Mouse (Mus musculus) MEL (cell line): ENCODE measurements around the gene Rfx5. TPM values are rescaled to one million over a fixed set of nuclear protein-coding genes. Genes with fewer than 3 reads are reported as not detected.

Experiments
- DNase-seq: peaks from one replicate; pipeline ENCODE4 v3.0.0; 2011; ENCODE audit warnings: low read depth, low spot score
- H3K27ac ChIP-seq: 2 replicates; pipeline ENCODE4 v1.5.1; 2012; ENCODE audit warnings: low read depth, mild to moderate bottlenecking, control low read depth, low read length, moderate library complexity; ENCODE audit not compliant: control insufficient read depth
- H3K27me3 ChIP-seq, 2 experiments: fragments of 150-350 bp in 1 of 2; sonication (generic) in 1 of 2; 2 replicates each; pipeline ENCODE4 v1.6.1; 2012; ENCODE audit warnings: low read length in 2 of 2, mild to moderate bottlenecking in 2 of 2, improper control_type of control experiment in 1 of 2, moderate library complexity in 1 of 2; ENCODE audit not compliant: insufficient read depth in 2 of 2, control insufficient read depth in 1 of 2
- H3K36me3 ChIP-seq, 2 experiments: 2 replicates each; pipeline ENCODE4 v1.6.1; 2012 to 2014; ENCODE audit warnings: low read length in 2 of 2, improper control_type of control experiment in 1 of 2, inconsistent platforms in 1 of 2, mild to moderate bottlenecking in 1 of 2; ENCODE audit not compliant: insufficient read depth in 2 of 2, control insufficient read depth in 1 of 2
- H3K4me1 ChIP-seq, 2 experiments: fragments of 150-350 bp in 1 of 2; sonication (generic) in 1 of 2; 2 replicates each; pipeline ENCODE4 v1.6.1; 2012; ENCODE audit warnings: low read length in 2 of 2, improper control_type of control experiment in 1 of 2, mild to moderate bottlenecking in 1 of 2; ENCODE audit not compliant: insufficient read depth in 2 of 2, control insufficient read depth in 1 of 2
- H3K4me3 ChIP-seq, 2 experiments: fragments of 150-350 bp in 1 of 2; sonication (generic) in 1 of 2; 2 replicates each; pipeline ENCODE4 v1.5.1; 2012; ENCODE audit warnings: low read depth in 2 of 2, low read length in 2 of 2, mild to moderate bottlenecking in 2 of 2, moderate library complexity in 2 of 2, control low read depth in 1 of 2, improper control_type of control experiment in 1 of 2; ENCODE audit not compliant: control insufficient read depth in 1 of 2, insufficient read depth in 1 of 2
- H3K79me2 ChIP-seq: 2 replicates; pipeline ENCODE4 v1.6.1; 2012; ENCODE audit warnings: mild to moderate bottlenecking, low read length, moderate library complexity; ENCODE audit not compliant: control insufficient read depth, poor library complexity, insufficient read depth
- H3K9ac ChIP-seq: 2 replicates; pipeline ENCODE4 v1.6.1; 2012; ENCODE audit warnings: low read depth, mild to moderate bottlenecking, control low read depth, low read length, moderate library complexity; ENCODE audit not compliant: control insufficient read depth, poor library complexity, severe bottlenecking
- H3K9me3 ChIP-seq: fragments of 150-350 bp; sonication (generic); replicated peaks from 2 replicates; pipeline ENCODE4 v1.6.1; 2012; ENCODE audit warnings: mild to moderate bottlenecking, low read length, improper control_type of control experiment, moderate library complexity; ENCODE audit not compliant: insufficient read depth
- BHLHE40 ChIP-seq: IDR thresholded peaks from 2 replicates; pipeline ENCODE4 v1.6.1; 2012; ENCODE audit warnings: low read depth, mild to moderate bottlenecking, inconsistent platforms, low read length, improper control_type of control experiment, borderline replicate concordance
- CTCF ChIP-seq, 3 experiments: IDR thresholded peaks in 2 of 3; conservative IDR thresholded peaks in 1 of 3; 2 replicates each; pipeline ENCODE4 v1.5.1; 2011 to 2012; ENCODE audit warnings: low read length in 3 of 3, low read depth in 2 of 3, mild to moderate bottlenecking in 2 of 3, improper control_type of control experiment in 1 of 3, inconsistent platforms in 1 of 3, mixed read lengths in 1 of 3, moderate library complexity in 1 of 3; ENCODE audit not compliant: control insufficient read depth in 1 of 3, insufficient read depth in 1 of 3, poor library complexity in 1 of 3, severe bottlenecking in 1 of 3
- E2F4 ChIP-seq: IDR thresholded peaks from 2 replicates; pipeline ENCODE4 v1.6.1; 2011; ENCODE audit warnings: low read depth, low read length, improper control_type of control experiment, borderline replicate concordance
- ELF1 ChIP-seq: IDR thresholded peaks from 2 replicates; pipeline ENCODE4 v1.6.1; 2014; ENCODE audit warnings: low read depth, mild to moderate bottlenecking, inconsistent platforms, low read length, improper control_type of control experiment, moderate library complexity
- EP300 ChIP-seq, 2 experiments: IDR thresholded peaks; 2 replicates each; pipeline ENCODE4 v1.6.1; 2011; ENCODE audit warnings: improper control_type of control experiment in 2 of 2, low read length in 2 of 2, low read depth in 1 of 2, mild to moderate bottlenecking in 1 of 2
- ETS1 ChIP-seq: IDR thresholded peaks from 2 replicates; pipeline ENCODE4 v1.6.1; 2012; ENCODE audit warnings: low read depth, mild to moderate bottlenecking, inconsistent platforms, low read length, improper control_type of control experiment, moderate library complexity
- GABPA ChIP-seq: IDR thresholded peaks from 2 replicates; pipeline ENCODE4 v1.6.1; 2012; ENCODE audit warnings: low read depth, mild to moderate bottlenecking, inconsistent platforms, low read length, improper control_type of control experiment, moderate library complexity
- GATA1 ChIP-seq: IDR thresholded peaks from 2 replicates; pipeline ENCODE4 v1.6.1; 2011; ENCODE audit warnings: low read depth, low read length, improper control_type of control experiment
- JUND ChIP-seq: IDR thresholded peaks from 2 replicates; pipeline ENCODE4 v1.6.1; 2011; ENCODE audit warnings: low read depth, mild to moderate bottlenecking, improper control_type of control experiment, low read length
- KAT2A ChIP-seq: conservative IDR thresholded peaks from 2 replicates; pipeline ENCODE4 v1.6.1; 2012; ENCODE audit warnings: low read depth, low read length, improper control_type of control experiment, inconsistent platforms
- MAFK ChIP-seq: IDR thresholded peaks from 2 replicates; pipeline ENCODE4 v1.6.1; 2011; ENCODE audit warnings: low read depth, mild to moderate bottlenecking, low read length, improper control_type of control experiment, borderline replicate concordance
- MAZ ChIP-seq: IDR thresholded peaks from 2 replicates; pipeline ENCODE4 v1.6.1; 2012; ENCODE audit warnings: low read depth, mild to moderate bottlenecking, inconsistent platforms, low read length, improper control_type of control experiment
- MEF2A ChIP-seq: IDR thresholded peaks from 2 replicates; pipeline ENCODE4 v1.6.1; 2014; ENCODE audit warnings: low read depth, mild to moderate bottlenecking, inconsistent platforms, low read length, improper control_type of control experiment; ENCODE audit not compliant: poor library complexity, insufficient replicate concordance, severe bottlenecking; ENCODE audit errors: extremely low read depth
- MYB ChIP-seq: IDR thresholded peaks from 2 replicates; pipeline ENCODE4 v1.6.1; 2011; ENCODE audit warnings: mild to moderate bottlenecking, low read depth, low read length, improper control_type of control experiment
- MYC ChIP-seq: IDR thresholded peaks from 2 replicates; pipeline ENCODE4 v1.6.1; 2011; ENCODE audit warnings: low read depth, mild to moderate bottlenecking, low read length, improper control_type of control experiment, moderate library complexity
- NELFE ChIP-seq: IDR thresholded peaks from 2 replicates; pipeline ENCODE4 v1.6.1; 2011; ENCODE audit warnings: low read depth, low read length, improper control_type of control experiment
- POLR2A ChIP-seq, 2 experiments: IDR thresholded peaks; 2 replicates each; pipeline ENCODE4 v1.6.1; 2011 to 2012; ENCODE audit warnings: low read length in 2 of 2, mild to moderate bottlenecking in 2 of 2, control low read depth in 1 of 2, improper control_type of control experiment in 1 of 2, low read depth in 1 of 2, moderate library complexity in 1 of 2; ENCODE audit not compliant: control insufficient read depth in 1 of 2, insufficient read depth in 1 of 2, poor library complexity in 1 of 2
- POLR2AphosphoS5 ChIP-seq: IDR thresholded peaks from 2 replicates; pipeline ENCODE4 v1.6.1; 2012; ENCODE audit warnings: low read depth, borderline replicate concordance, mild to moderate bottlenecking, inconsistent platforms, low read length, moderate library complexity, mixed read lengths
- RAD21 ChIP-seq: IDR thresholded peaks from 2 replicates; pipeline ENCODE4 v1.6.1; 2011; ENCODE audit warnings: mild to moderate bottlenecking, low read depth, low read length, improper control_type of control experiment
- RCOR1 ChIP-seq: IDR thresholded peaks from 2 replicates; pipeline ENCODE4 v1.6.1; 2012; ENCODE audit warnings: low read depth, mild to moderate bottlenecking, inconsistent platforms, low read length, improper control_type of control experiment
- SIN3A ChIP-seq: IDR thresholded peaks from 2 replicates; pipeline ENCODE4 v1.6.1; 2012; ENCODE audit warnings: low read length, improper control_type of control experiment, inconsistent platforms
- SMC3 ChIP-seq: IDR thresholded peaks from 2 replicates; pipeline ENCODE4 v1.6.1; 2011; ENCODE audit warnings: low read depth, low read length, improper control_type of control experiment
- TAL1 ChIP-seq: IDR thresholded peaks from 2 replicates; pipeline ENCODE4 v1.6.1; 2012; ENCODE audit warnings: mild to moderate bottlenecking, inconsistent platforms, low read length, moderate library complexity, mixed read lengths
- TBP ChIP-seq: IDR thresholded peaks from 2 replicates; pipeline ENCODE4 v1.8.0; 2011; ENCODE audit warnings: low read depth, low read length, improper control_type of control experiment
- TCF12 ChIP-seq: IDR thresholded peaks from 2 replicates; pipeline ENCODE4 v1.6.1; 2014; ENCODE audit warnings: low read depth, mild to moderate bottlenecking, inconsistent platforms, low read length, improper control_type of control experiment, moderate library complexity
- UBTF ChIP-seq: IDR thresholded peaks from 2 replicates; pipeline ENCODE4 v1.6.1; 2012; ENCODE audit warnings: low read depth, mild to moderate bottlenecking, inconsistent platforms, low read length, improper control_type of control experiment, moderate library complexity, borderline replicate concordance; ENCODE audit not compliant: insufficient read depth
- ZC3H11A ChIP-seq: IDR thresholded peaks from 2 replicates; pipeline ENCODE4 v1.6.1; 2012; ENCODE audit warnings: low read depth, mild to moderate bottlenecking, inconsistent platforms, low read length, improper control_type of control experiment
- ZKSCAN1 ChIP-seq: IDR thresholded peaks from 2 replicates; pipeline ENCODE4 v1.6.1; 2012; ENCODE audit warnings: low read depth, mild to moderate bottlenecking, inconsistent platforms, low read length, improper control_type of control experiment, moderate library complexity
- polyA plus RNA-seq, 2 experiments: library from polyadenylated mRNA; stranded (reverse) in 1 of 2; unstranded in 1 of 2; fragments of >175 nt in 1 of 2; fragments of >200 nt in 1 of 2; gene quantifications; 2 replicates each; pipeline versions ENCODE4 v1.2.1 to v1.2.4; 2012; ENCODE audit warnings: low replicate concordance in 2 of 2, low read depth in 1 of 2; ENCODE audit not compliant: insufficient read length in 2 of 2, insufficient read depth in 1 of 2, missing spikeins in 1 of 2
- total RNA-seq: library from RNA; depleted of rRNA; stranded (reverse); fragments of 300-350 nt; gene quantifications from 2 replicates; pipeline ENCODE4 v1.2.3, GENCODE M21; 2012

Gene Rfx5
- total and polyA plus RNA-seq, 3 experiments = 10.0 to 19.4 TPM; not detected in 1

DNA sequence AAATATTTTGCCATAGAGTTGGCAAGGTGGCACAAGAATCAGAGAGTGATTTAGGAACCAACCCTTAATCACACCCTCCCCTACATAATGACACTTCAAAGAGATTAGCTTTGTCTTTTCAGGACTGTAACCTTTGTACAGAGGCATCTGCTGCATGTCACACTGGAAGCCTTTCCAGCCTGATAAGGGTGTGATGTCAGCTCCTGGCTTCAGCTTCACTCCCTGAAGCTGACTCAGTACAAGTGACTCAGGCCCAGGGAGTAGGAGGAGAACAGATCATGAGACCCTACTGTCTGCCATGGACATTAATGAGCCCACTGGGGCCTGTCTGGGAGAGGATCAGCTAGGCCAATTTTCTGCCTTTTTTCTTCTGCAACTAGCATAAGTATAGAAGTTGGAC is 33.7 kb downstream of the Rfx5 start (continued):
- peak; percentile 66; the same call in 1 of the 2 replicates for TF ChIP-seq JUND

DNA sequence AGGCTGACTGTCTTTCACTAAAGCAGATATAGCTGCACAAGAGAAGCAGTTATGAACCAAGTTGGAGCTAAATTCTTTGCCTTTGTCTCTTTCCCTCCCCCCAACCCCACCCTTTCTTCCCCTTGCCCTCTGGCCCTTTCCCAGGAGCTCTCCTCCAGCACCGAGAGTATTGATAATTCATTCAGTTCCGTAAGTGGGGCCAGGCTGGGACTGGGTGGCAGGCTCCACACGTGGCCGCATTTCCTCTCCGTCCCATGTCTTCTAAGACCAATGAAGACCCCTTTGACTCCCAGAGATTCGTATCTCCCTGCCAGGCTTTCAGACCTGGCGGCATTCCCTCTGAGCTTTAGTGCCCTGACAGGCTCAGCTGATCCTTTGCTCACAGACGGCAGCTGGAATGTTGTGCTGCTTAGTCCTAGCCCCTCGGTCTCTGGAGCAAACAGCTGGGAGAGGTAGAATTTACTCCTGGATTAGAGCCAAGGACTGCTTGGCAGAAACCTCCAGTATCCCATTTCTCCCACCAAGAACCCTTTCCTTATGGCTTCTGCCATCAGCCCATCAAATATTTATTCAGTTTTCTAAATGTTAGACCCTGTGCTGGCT is 35.4 kb downstream of the Rfx5 start:
- H3K36me3 ChIP-seq = peaks cover 2 to 30% of the 10 kb centered on the region in 2 experiments
- TF ChIP-seq MYC = no peak
- no peak for TF ChIP-seq MAFK
- no peak for TF ChIP-seq ETS1
- TF ChIP-seq JUND = no peak
- no peak for TF ChIP-seq GATA1
- TF ChIP-seq UBTF = no peak
- no peak for TF ChIP-seq E2F4
- TF ChIP-seq RCOR1 = no peak
- TF ChIP-seq ZC3H11A = no peak
- no peak for TF ChIP-seq MYB
- no peak for TF ChIP-seq ELF1
- no peak for TF ChIP-seq MEF2A
- no peak for TF ChIP-seq TCF12
- TF ChIP-seq SMC3 = no peak
- TF ChIP-seq TBP = no peak

DNA sequence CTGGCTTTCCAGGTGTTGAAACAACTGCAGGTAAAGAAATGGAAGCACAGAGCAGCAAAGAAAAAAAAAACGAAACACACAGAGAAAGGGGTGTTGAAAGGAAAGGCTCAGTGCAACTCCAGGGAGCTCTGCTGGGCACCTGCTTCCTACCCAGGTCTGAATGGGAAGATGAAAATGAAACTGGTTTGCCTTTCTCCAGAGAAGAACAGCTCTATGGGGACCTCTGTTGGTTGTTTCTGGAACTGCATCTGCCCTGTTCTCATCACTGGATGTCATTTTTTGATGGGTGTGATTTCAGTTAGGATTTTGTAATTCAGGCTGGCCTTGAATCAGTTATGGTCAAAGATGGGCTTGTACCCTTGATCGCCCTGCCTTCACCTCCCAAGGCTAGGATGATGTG is 43.1 kb downstream of the Rfx5 start:
- peaks cover 3 to 12% of the 10 kb centered on the region in 2 experiments; a peak in 3 of 4 replicates for H3K36me3 ChIP-seq
- no peak overlapping the region for H3K27ac ChIP-seq
- H3K4me3 ChIP-seq = no peak overlapping the region
- H3K27me3 ChIP-seq = no peaks in the 10 kb centered on the region
- H3K9ac ChIP-seq = no peak overlapping the region
- DNase-seq = peak; percentile 87
- H3K9me3 ChIP-seq = no peaks in the 10 kb centered on the region
- no peaks in the 10 kb centered on the region for H3K79me2 ChIP-seq
- no peaks in the 10 kb centered on the region for H3K4me1 ChIP-seq
- TF ChIP-seq EP300 (IDR thresholded peaks at IDR 0.05; ENCODE audit: low read depth in 1 of 2, low read length in 2 of 2) = no peak
- TF ChIP-seq JUND = no peak; the same call in 1 of the 2 replicates
- TF ChIP-seq GABPA = no peak
- 0 out of 4 replicates have a peak, but pooled peaks of 1 of the 2 experiments have one; percentile 28 for TF ChIP-seq POLR2A (IDR thresholded peaks at IDR 0.05; ENCODE audit: control insufficient read depth in 1 of 2, insufficient read depth in 1 of 2, low read depth in 1 of 2, low read length in 2 of 2, poor library complexity in 1 of 2)
- no peak for TF ChIP-seq KAT2A
- no peak for TF ChIP-seq TBP
- TF ChIP-seq SIN3A = peak; percentile 58; the same call in 1 of the 2 replicates
- no peak for TF ChIP-seq UBTF
- TF ChIP-seq POLR2AphosphoS5 = no peak
- no peak for TF ChIP-seq MEF2A
- TF ChIP-seq ZKSCAN1 = no peak
- TF ChIP-seq NELFE = no peak
- peak; percentile 94 for TF ChIP-seq RAD21
- TF ChIP-seq BHLHE40 = no peak
- 0 out of 2 replicates have a peak, but pooled peaks have one; percentile 11 for TF ChIP-seq TCF12
- no peak for TF ChIP-seq MAZ
- peak; percentile 61 to 100 (median 97) for TF ChIP-seq CTCF (IDR thresholded peaks at IDR 0.05 in 2 of 3, conservative IDR thresholded peaks at IDR 0.05 in 1 of 3; ENCODE audit: control insufficient read depth in 1 of 3, insufficient read depth in 1 of 3, low read depth in 2 of 3, low read length in 3 of 3, poor library complexity in 1 of 3, severe bottlenecking in 1 of 3)
- TF ChIP-seq TAL1 = no peak
- peak; percentile 95 for TF ChIP-seq SMC3

More for the DNA sequence above, 35.4 kb downstream of the Rfx5 start:
- Histone ChIP-seq H3K4me1 (peaks cover 20 to 25% of the 10 kb centered on the region in 2 experiments), H3K27ac (no peak overlapping the region), H3K9me3 (no peaks in the 10 kb centered on the region), H3K9ac (no peak overlapping the region), H3K27me3 (no peaks in the 10 kb centered on the region), H3K4me3 (no peak overlapping the region), H3K79me2 (no peaks in the 10 kb centered on the region)
- no peak for DNase-seq
